Mouse (Mus musculus) liver, embryonic 14 days (tissue): ENCODE results near the gene Kcnj1. TPM values are rescaled to one million over a fixed set of nuclear protein-coding genes. Genes with fewer than 3 reads are reported as not detected.

ENCODE experiments used
- polyA plus RNA-seq: library from polyadenylated mRNA; depleted of rRNA; stranded (reverse); fragments of >200 nt; gene quantifications from 2 replicates; pipeline ENCODE4 v1.2.3, GENCODE M21; 2012; rRNA removed

Gene Kcnj1
- polyA plus RNA-seq, result not detected in 2 replicates

GRCm38 (mm10) chr9:32372202-32372601 lies at the start of gene Kcnj1:
Kcnj1 (plus strand) TSS chr9:32372493.

GRCm38 (mm10) chr9:32344051-32344450 lies 28.2 kb upstream of the Kcnj1 start, which contains the start of gene Kcnj5:
Kcnj5 (minus strand) TSS chr9:32344350.

Other genes with a start within 250 kb of the Kcnj1 start
- 1.4 TPM in 2 replicates for gene Kcnj5, start 28.1 kb upstream of the Kcnj1 start, polyA plus RNA-seq
- gene Fli1, start 170.4 kb downstream of the Kcnj1 start, polyA plus RNA-seq, result 2.5 and 3.3 TPM in 2 replicates